Mouse (Mus musculus): ENCODE data around the gene Fam3c.

The Fam3c gene

GRCm38 (mm10) chr6:22356086-22356507 lies at the start of gene Fam3c:
TSS of gene Fam3c (minus strand) at chr6:22356243.
- peak; percentile 97 for DNase-seq (ENCODE audit: low spot score)

DNA sequence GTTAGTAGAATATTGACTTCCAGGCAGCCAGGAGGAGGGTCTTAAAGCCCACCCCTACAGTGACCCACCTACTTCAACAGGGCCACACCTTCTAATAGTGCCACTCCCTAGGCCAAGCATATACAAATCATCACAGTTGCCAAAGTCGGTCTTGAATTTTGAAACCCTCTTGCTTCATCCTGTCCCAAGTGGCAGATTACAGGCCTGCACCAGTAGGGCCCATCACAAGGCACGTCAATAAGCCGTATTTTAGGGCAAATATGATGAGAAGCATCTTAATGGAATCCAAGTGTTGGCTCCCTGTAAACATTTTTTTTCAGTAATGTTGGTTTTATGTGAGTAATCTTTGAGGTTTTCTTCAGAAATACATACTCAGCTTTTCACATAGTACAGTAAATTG lies 49.0 kb upstream of the Fam3c start:
- no peak for DNase-seq (ENCODE audit: low spot score)

DNA sequence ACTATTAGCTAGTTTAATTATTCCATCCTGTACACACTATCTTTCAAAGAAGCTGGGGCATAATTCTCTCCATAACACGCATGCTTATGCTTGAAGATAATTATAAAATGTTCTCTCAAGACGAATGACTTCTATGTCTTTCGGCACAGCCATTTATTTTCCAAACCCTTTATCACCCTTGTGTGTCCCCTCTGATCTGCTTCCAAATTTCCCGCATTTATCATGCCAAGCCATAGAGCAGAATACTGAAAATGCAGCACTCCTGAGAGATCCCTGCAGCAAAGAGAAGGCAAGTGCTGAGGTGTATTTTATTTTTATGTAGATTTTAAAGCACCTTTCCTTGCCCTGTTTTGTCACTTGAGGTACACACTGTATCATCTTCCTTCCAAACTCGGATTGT lies 47.7 kb upstream of the Fam3c start:
- DNase-seq (ENCODE audit: low spot score): no peak

DNA sequence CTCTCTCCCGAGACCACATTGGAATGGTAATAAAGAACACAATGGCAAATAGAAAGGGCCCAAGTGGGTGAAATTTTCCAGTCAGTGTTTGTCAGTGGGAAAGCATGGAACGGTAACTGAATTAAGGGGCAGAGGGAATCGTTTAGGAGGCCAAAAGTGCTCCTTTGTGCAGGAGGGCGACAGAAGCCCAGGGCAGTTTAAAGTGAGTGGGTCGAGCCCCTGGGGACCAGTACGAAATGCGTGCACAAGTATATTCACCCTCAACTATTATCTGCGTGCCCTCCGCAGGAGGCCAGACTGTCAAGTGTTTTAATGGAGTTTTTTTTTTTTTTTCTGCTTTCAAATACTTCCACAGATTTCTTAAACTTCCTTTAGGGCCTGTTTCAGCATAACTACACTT lies 47.3 kb upstream of the Fam3c start:
- DNase-seq (ENCODE audit: low spot score): no peak

- DNase-seq (ENCODE audit: low spot score): no peak
Observed at GRCm38 (mm10) chr6:22402548-22403164, 46.6 kb upstream of the Fam3c start.

DNA sequence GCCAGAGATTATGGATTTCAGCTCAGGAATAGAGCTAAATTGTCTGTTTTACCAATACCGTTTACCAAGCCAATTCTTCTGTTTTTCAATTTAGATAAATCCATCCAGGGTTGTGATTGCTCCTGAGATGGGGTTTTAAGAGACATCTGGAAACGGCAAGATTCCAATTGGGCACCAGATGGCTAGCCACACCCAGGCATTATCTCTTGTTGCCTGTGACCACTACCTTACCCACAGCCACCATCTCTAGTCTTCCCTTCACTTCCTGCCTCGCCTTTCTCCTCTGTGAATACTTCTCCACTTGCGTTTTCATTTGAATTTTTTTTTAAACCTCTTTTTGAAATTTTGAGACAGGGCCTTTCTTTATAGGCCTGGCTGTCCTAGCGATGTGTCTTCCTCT lies 46.0 kb upstream of the Fam3c start:
- DNase-seq (ENCODE audit: low spot score): no peak

DNA sequence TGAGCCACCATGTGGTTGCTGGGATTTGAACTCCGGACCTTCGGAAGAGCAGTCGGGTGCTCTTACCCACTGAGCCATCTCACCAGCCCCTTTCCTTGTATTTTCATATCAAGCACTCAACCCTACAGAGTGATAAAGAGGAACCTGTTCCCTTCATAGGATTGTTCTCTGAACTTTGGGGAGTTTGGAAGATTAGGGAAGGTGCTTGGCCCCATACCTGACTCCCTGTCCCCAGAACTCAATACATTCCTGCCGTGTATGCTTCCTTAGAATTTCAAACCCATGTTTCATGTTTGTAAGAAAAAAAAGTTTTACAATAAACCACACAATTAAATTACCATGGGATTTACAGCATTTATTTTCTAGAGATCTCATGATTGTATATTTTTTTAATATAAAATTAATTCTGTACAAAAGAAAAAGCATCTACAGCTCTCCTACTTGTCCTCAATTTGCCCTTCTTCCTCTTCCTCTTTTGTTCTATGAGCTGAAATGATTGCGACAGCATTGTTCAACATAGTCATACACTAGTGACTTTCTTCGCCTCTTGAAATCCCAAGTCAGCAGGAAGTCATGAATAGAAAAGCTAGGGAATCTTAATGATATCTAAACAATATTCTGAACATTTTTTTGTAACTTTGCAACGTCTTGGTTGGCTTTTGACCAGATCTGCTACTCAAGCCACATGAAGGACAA lies 42.2 kb upstream of the Fam3c start:
- no peak for DNase-seq (ENCODE audit: low spot score)

GRCm38 (mm10) chr6:22395207-22395606 lies 39.2 kb upstream of the Fam3c start:
- DNase-seq (ENCODE audit: low spot score): no peak

GRCm38 (mm10) chr6:22390654-22391365 lies 34.8 kb upstream of the Fam3c start:
- DNase-seq (ENCODE audit: low spot score): no peak

DNA sequence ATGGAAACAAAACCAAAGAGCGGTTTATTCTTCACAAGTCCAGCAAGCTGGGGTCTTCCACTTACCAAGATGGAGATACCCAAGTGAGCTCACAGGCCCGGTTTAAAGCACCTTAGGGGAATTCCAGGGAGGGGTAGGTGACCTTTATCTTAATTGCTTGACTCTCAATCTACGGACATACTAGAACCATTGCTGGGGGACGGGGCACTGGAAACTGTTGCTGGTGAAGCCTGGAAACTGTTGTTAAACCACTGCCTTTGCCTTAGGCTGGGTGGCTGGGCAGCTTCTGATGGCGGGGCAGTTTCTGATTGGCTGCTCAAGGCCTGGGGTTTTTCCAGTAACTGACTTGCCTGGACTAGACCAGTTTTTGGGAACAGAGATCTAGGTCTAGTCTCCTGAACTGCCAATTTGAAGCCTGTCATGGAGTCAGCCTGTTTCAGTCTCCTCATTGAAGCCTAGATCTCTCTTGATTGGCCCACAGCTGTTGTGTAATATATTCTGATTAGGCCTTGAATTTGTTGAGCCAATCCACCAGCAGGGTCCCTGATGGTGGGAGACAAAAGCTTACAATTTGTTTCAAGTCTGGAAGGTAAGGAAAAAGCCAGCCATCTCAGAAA lies 29.3 kb upstream of the Fam3c start:
- no peak for DNase-seq (ENCODE audit: low spot score)

- DNase-seq (ENCODE audit: low spot score): no peak
Observed at GRCm38 (mm10) chr6:22380269-22380668, 24.2 kb upstream of the Fam3c start.

DNA sequence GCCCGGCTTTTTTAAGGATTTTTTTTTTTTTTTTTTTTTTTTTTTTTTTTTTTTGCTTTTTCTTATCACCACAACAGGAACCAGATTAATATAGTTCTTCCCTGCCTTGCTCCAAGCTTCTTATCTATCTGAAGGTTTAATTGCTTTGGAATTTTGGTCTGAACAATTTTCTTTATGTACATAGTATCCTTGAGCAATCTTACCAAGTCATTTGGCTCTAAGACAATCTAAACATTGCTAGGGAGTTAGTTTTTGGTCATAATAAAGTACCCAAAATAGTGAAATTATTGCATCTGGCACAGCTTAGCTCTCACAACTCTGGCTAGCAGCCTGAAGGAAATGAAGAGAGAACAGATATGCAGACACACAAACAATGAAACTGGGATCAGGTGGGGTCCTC lies 23.8 kb upstream of the Fam3c start:
- DNase-seq (ENCODE audit: low spot score): no peak

DNA sequence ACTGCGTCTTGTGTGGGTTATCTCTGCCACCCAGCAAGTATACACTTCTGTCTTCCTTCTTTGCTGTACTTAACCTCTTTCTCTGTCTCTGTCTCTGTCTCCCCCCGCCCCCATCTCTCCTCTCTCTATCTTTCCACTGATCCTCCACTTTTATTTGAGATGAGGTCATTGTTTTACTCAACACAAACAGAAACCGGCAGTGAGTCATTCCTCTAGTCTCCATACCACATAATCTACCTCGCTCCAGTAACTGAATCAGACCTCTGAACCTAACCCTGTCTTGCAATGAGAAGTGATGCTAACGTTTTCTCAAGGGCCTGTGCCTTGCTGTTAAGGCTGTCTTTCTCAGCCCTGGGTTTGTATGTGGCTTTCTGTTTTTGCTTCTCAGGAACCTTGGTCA lies 22.4 kb upstream of the Fam3c start:
- DNase-seq (ENCODE audit: low spot score): no peak

- DNase-seq (ENCODE audit: low spot score): no peak
Observed at GRCm38 (mm10) chr6:22374791-22375190, 18.7 kb upstream of the Fam3c start.

DNA sequence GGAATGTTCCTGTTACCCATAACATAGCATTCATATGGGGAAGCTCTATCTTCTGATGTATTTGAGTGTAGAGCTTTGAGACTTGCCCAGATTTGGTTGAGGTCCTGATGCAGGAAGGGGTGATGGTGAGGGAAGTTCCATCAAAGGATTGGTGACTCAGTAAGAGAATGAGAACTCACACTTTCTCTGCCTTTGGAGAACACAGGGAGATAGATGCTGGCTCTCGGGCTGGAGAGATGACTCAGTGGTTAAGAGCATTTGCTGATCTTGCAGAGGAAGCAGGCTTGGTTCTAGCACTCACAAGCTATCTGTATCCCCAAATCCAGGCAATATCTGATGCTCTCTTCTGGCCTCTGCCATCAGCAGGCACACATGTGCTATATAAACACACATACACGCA lies 17.4 kb upstream of the Fam3c start:
- no peak for DNase-seq (ENCODE audit: low spot score)

DNA sequence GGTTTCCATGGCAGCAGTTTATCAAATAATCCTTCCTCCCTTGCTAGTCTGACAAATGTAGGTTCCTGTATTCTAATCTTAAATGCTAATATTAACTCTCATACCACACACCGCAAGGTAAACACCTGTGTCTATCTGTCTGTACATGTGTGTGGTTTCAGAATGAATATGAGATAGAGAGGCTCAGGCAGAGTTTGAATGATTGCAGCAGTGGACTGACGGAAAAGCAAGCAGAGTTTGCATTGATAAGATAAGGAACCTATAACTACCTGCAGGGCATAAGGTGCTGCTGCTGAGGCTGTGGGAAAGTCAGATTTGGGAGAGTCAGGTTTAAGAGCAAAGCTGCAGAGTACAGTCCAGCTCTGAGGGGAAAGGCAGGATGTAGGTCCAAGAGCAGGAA lies 10.9 kb upstream of the Fam3c start:
- DNase-seq (ENCODE audit: low spot score): no peak

DNA sequence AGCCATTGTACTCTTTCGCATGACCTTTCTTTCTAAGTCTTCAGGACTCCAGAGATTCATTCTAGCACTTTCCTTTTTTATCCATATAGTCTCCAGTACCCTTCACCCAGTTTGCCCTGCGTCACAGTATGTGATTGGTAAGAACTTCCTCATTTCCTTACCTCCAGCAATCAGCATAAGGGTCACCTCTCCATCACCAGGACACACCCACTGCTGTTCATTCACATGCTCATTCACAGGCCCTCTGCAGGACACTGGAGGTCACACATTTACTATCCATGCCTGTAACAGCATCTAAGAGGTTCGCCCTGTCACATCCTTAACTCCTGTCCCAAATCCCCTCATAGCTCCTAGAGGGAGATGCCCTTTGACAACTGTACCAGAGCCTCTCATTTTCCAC lies 7.5 kb upstream of the Fam3c start:
- DNase-seq (ENCODE audit: low spot score): no peak

DNA sequence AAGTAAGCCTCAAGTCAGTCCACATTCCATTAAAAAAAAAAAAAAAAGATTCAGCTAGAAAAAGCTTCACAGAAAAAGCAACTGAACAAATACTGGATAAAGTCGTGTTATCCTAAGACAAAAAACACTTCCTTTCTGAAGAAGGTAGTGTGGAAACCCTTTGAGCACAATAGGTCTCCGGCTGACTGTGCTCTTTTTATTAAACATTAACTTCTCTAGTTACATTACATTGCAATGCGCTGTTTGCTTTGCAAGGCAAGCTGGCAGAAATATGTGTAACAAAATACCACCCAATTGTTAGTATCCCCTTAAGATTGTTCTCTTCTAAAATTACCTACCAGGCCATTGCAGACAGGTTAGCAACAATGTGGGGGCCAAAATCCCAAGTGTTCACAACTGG lies 5.9 kb upstream of the Fam3c start:
- no peak for DNase-seq (ENCODE audit: low spot score)

GRCm38 (mm10) chr6:22359019-22359418 lies 3.0 kb upstream of the Fam3c start:
- DNase-seq (ENCODE audit: low spot score): no peak

GRCm38 (mm10) chr6:22357351-22357750 lies 1.3 kb upstream of the Fam3c start:
- DNase-seq (ENCODE audit: low spot score): no peak

DNA sequence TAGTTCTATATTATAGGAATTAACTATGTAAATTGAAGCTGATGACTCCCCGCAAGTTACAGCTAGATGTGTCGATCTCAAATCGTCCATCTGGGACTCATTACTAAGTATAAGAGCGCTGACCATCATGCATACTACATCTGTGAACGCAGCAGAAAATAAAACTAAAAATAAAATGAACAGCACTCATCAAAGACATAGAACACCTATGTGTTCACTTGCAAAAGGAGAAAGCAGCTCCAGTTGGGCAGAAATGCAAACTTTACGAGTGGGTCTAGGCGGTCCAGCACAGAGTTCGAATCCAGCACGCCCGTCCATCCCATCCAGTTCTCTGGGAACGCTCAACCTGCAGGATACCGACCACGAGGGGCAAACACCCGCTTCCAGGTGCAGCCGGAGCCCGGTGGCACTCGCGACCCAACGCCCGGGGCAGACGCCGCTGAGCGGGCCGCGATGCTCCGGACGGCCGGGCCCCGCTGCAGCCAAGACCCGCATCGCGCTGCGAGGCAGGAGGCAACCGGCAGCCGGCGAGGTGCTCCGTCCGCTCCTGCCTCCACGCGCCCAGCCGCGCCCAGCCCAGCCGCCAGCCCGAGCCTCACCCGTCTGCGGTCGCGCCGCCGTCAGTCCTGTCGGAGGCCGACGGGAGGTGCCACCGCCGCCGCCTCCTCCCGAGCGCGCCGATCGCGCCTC lies 502 bp downstream of the Fam3c start:
- peak; percentile 6 for DNase-seq (ENCODE audit: low spot score)

DNA sequence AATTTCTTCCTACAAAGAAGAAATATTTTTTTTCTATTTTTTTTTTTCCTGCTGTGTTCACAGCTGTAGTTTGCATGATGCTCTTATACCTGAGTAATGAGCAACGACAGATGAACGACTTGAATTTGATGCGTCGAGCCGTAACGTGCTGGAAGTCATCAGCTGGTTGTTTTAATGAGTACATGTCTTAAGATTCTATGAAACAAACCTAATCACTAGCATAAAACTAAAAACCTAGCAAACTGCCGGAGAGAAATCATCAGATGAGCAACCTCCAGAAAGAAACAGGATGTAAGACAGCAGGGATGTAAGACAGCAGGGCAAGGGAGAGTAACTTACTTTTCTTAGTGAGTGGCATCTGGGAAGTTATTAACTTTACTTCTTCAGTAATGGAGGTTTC lies 1.4 kb downstream of the Fam3c start:
- DNase-seq (ENCODE audit: low spot score): peak; percentile 18
